Mouse (Mus musculus) cortical plate, adult 2 months (tissue): ENCODE measurements around the gene Crlf2. TPM values are rescaled to one million over a fixed set of nuclear protein-coding genes. Genes with fewer than 3 reads are reported as not detected.

Source experiments
- H3K27ac ChIP-seq: fragments of 200-500 bp; 2 replicates; pipeline ENCODE4 v1.5.1; 2012; ENCODE audit warnings: low read length, control low read depth, inconsistent platforms; ENCODE audit not compliant: insufficient read depth
- H3K4me1 ChIP-seq: fragments of 200-500 bp; 2 replicates; pipeline ENCODE4 v1.6.1; 2011; ENCODE audit warnings: low read length; ENCODE audit not compliant: control insufficient read depth, insufficient read depth
- H3K4me3 ChIP-seq: fragments of 200-500 bp; 2 replicates; pipeline ENCODE4 v1.5.1; 2011; ENCODE audit warnings: mild to moderate bottlenecking, low read length, control low read depth; ENCODE audit not compliant: insufficient read depth
- CTCF ChIP-seq: fragments of 200-500 bp; IDR thresholded peaks from 2 replicates; pipeline ENCODE4 v1.5.1; 2011; ENCODE audit warnings: mild to moderate bottlenecking, control low read depth, low read length; ENCODE audit not compliant: insufficient read depth; ENCODE audit errors: extremely low read depth
- POLR2A ChIP-seq: fragments of 200-500 bp; IDR thresholded peaks from 2 replicates; pipeline ENCODE4 v1.6.1; 2011; ENCODE audit warnings: mild to moderate bottlenecking, low read length, control low read depth; ENCODE audit not compliant: insufficient read depth; ENCODE audit errors: extremely low read depth
- polyA plus RNA-seq: library from polyadenylated mRNA; depleted of rRNA; stranded (reverse); fragments of >200 nt; gene quantifications from 2 replicates; pipeline ENCODE4 v1.2.3, GENCODE M21; 2012

Crlf2 gene
- polyA plus RNA-seq, 1 experiment: 26.5 TPM

- TF ChIP-seq POLR2A (no peak), CTCF (no peak)
- Histone ChIP-seq H3K4me1 (no peaks in the 10 kb centered on the region), H3K27ac (peak overlapping the region; percentile 69), H3K4me3 (peak overlapping the region; percentile 55)
Measured at GRCm38 (mm10) chr5:109556591-109557320, 2.0 kb downstream of the Crlf2 start.

DNA sequence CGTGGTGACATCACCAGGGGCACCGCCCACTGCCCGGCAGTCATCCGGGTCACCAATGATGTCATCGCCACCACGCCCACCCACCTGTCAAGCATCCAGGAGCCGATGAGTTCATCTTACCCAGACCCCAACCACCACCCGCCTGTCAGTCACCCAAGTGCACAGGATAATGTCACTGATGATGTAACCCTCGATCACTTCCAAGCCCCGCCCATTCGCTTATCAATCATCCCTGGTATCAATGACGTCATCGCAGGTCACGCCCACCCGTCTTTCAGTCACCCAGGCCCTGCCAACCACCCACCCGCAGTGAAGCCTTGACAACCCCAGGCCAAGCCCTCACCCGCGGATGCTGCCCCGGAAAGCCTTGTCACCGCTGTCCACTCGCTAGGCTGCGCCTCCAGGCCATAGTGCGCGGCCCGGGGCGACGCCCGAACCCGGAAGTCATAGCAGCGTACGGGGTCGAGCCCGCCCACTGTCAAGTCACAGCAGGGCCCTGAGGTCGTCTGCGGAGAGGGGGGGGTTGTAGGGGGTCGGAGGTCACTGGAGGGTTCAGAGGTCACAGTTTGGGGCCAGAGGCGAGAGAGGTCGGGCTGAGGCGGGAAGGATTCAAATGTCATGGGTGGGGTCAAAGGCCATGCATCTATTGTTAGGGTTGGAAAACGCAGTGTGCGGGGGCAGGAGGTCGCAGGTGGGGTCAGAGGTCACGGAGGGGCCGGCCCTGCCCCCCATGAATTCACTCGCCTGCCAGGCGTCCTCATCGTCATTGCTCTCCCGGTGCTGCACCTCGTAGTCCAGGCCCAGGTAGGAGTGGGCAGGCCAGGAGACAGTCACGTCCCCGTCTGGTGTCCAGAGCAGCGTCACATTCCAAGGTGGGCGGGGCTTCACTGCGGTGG lies 2.9 kb downstream of the Crlf2 start:
- Histone ChIP-seq H3K4me1 (no peaks in the 10 kb centered on the region), H3K27ac (no peak overlapping the region), H3K4me3 (peak overlapping the region; percentile 55)
- TF ChIP-seq POLR2A (no peak), CTCF (no peak)

- Histone ChIP-seq H3K4me1 (no peaks in the 10 kb centered on the region), H3K27ac (no peak overlapping the region), H3K4me3 (no peak overlapping the region)
- TF ChIP-seq POLR2A (no peak), CTCF (no peak)
Measured at GRCm38 (mm10) chr5:109555236-109555675, 3.5 kb downstream of the Crlf2 start.

GRCm38 (mm10) chr5:109554091-109555050 lies 4.4 kb downstream of the Crlf2 start:
- TF ChIP-seq CTCF (no peak), POLR2A (no peak)
- H3K4me3 ChIP-seq: no peak overlapping the region
- no peak overlapping the region for H3K27ac ChIP-seq
- H3K4me1 ChIP-seq: no peaks in the 10 kb centered on the region

DNA sequence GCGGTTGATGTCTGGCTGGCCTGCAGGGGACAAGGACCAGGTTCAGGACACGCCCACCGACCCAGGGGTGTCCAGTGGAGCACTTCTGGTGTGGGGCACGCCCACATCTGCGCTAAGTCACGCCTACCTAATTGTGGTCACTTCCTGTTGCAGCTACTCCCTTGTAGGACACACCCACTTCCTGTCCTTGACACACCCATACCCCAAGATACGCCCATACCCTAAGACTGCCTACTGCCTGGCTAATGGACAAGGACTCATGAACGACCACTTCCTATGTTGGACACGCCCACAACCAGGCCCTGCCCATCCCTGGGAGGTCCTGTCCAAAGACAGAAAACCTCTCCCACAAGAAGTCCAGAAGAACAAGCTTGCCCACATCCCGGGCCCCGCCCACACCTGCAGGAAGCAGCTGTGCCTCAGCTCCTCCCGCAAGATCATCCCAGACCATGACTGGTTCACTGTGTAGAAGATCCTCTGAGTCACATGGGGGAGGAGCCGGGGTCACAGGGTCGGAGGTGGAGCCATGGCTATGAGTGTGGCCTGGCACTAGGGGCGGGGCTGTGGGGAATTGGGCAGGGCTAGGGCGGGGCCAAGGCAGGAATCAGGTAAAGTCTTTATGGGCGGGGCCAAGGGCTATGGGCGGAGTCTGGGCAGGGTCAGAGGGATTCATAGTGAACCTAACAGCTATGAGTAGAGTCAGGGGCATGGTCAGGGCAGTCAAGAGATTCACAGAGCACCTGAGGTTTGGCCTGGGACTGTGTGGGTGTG lies 5.4 kb downstream of the Crlf2 start:
- TF ChIP-seq POLR2A (no peak), CTCF (no peak)

GRCm38 (mm10) chr5:109552541-109552940 lies 6.3 kb downstream of the Crlf2 start:
- no peak overlapping the region for H3K4me3 ChIP-seq
- H3K4me1 ChIP-seq: no peaks in the 10 kb centered on the region
- TF ChIP-seq CTCF (no peak), POLR2A (no peak)
- no peak overlapping the region for H3K27ac ChIP-seq

More for the DNA sequence above, 5.4 kb downstream of the Crlf2 start:
- Histone ChIP-seq H3K4me1 (no peaks in the 10 kb centered on the region), H3K4me3 (no peak overlapping the region), H3K27ac (no peak overlapping the region)

DNA sequence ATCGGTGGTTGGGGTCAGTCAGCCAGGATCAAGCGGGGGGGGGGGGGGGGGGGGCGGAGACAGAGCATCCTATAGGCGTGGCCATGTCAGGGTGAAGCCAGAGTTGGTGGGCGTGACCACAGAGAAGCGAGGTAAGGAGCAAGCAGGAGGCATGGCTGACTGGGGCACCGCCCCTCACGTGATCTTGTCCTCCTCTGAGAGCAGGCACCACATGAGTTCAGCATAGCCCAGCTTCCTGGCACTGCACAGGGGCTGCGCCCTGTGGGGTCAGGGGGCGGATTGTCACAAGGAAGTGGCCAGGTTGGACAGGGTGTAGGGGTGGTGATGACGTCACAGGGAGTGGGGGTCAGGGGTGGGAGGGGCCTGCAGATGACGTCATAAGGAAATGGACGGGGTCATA lies 6.7 kb downstream of the Crlf2 start:
- H3K27ac ChIP-seq: no peak overlapping the region
- no peaks in the 10 kb centered on the region for H3K4me1 ChIP-seq
- no peak overlapping the region for H3K4me3 ChIP-seq

GRCm38 (mm10) chr5:109551041-109551765 lies 7.6 kb downstream of the Crlf2 start:
- no peaks in the 10 kb centered on the region for H3K4me1 ChIP-seq
- no peak overlapping the region for H3K4me3 ChIP-seq
- TF ChIP-seq CTCF: no peak
- no peak for TF ChIP-seq POLR2A
- H3K27ac ChIP-seq: no peak overlapping the region

More for the DNA sequence above, 6.7 kb downstream of the Crlf2 start:
- TF ChIP-seq POLR2A (no peak), CTCF (no peak)

DNA sequence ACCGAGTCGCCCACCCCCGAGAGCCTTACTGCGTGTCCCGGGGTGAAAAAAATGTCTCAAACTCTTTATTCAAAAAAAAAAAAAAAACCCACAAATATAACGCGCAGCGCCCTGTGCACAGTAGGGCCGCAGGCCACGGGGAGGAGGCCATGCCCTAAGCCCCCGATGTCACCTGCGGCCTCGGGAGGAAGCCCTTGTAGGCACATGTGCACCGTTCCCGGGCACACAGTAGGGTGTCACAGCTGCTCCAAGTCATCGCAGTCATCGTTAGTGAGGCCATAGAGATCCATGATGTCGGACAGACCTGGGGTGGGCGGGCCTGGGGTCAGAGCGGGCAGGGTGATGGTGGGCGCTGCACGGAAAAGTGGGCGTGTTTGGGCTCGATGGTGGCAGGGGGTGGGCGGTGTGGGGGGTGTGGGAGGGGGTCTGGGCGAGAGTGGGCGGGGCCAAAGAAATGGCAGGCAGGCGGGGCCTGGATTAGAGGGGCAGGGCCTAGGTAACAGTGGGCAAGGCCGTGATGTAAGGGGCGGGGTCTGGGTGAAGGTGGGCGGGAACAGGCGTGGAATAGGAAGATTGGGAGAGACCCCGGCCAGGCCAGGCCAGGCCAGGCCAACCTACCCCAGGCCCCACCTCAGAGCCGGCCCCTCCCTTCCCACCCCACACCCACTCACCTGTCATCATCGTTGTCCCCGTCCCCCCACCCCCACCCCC lies 8.4 kb downstream of the Crlf2 start:
- Histone ChIP-seq H3K4me3 (no peak overlapping the region), H3K27ac (no peak overlapping the region), H3K4me1 (no peaks in the 10 kb centered on the region)
- no peak for TF ChIP-seq POLR2A
- TF ChIP-seq CTCF: no peak
